Mouse (Mus musculus): Measurements from ENCODE around the gene Gar1.

The Gar1 gene

GRCm38 (mm10) chr3:129824891-129825290, 6.3 kb downstream of the Gar1 start:
- TF ChIP-seq GATA4 (IDR thresholded peaks at IDR 0.05; ENCODE audit: insufficient replicate concordance, low read length), result no peak

- no peak for TF ChIP-seq GATA4 (IDR thresholded peaks at IDR 0.05; ENCODE audit: insufficient replicate concordance, low read length)
Observed at GRCm38 (mm10) chr3:129824146-129824545, 7.0 kb downstream of the Gar1 start.

- no peak for TF ChIP-seq GATA4 (IDR thresholded peaks at IDR 0.05; ENCODE audit: insufficient replicate concordance, low read length)
Observed at GRCm38 (mm10) chr3:129823293-129823692, 7.9 kb downstream of the Gar1 start.

GRCm38 (mm10) chr3:129822206-129822775, 8.9 kb downstream of the Gar1 start, which contains the start of gene Rrh:
Gene Rrh, minus strand, starts transcription at chr3:129822587.
- TF ChIP-seq GATA4 (IDR thresholded peaks at IDR 0.05; ENCODE audit: insufficient replicate concordance, low read length), result no peak

- TF ChIP-seq GATA4 (IDR thresholded peaks at IDR 0.05; ENCODE audit: insufficient replicate concordance, low read length), result no peak
Observed at GRCm38 (mm10) chr3:129821736-129822135, 9.5 kb downstream of the Gar1 start.

GRCm38 (mm10) chr3:129820847-129821246, 10.3 kb downstream of the Gar1 start:
- TF ChIP-seq GATA4 (IDR thresholded peaks at IDR 0.05; ENCODE audit: insufficient replicate concordance, low read length), result no peak

- no peak for TF ChIP-seq GATA4 (IDR thresholded peaks at IDR 0.05; ENCODE audit: insufficient replicate concordance, low read length)
Observed at GRCm38 (mm10) chr3:129803765-129804164, 27.4 kb downstream of the Gar1 start, which contains the start of gene Lrit3. Gene Lrit3, minus strand, starts transcription at chr3:129804030.

- TF ChIP-seq GATA4 (IDR thresholded peaks at IDR 0.05; ENCODE audit: insufficient replicate concordance, low read length), result no peak
Observed at GRCm38 (mm10) chr3:129799011-129799410, 32.2 kb downstream of the Gar1 start.

GRCm38 (mm10) chr3:129798551-129798950, 32.6 kb downstream of the Gar1 start:
- TF ChIP-seq GATA4 (IDR thresholded peaks at IDR 0.05; ENCODE audit: insufficient replicate concordance, low read length), result no peak

- no peak for TF ChIP-seq GATA4 (IDR thresholded peaks at IDR 0.05; ENCODE audit: insufficient replicate concordance, low read length)
Observed at GRCm38 (mm10) chr3:129797341-129797740, 33.9 kb downstream of the Gar1 start.

- TF ChIP-seq GATA4 (IDR thresholded peaks at IDR 0.05; ENCODE audit: insufficient replicate concordance, low read length), result no peak
Observed at GRCm38 (mm10) chr3:129793801-129794200, 37.4 kb downstream of the Gar1 start.

GRCm38 (mm10) chr3:129782746-129783145, 48.5 kb downstream of the Gar1 start:
- no peak for TF ChIP-seq GATA4 (IDR thresholded peaks at IDR 0.05; ENCODE audit: insufficient replicate concordance, low read length)

GRCm38 (mm10) chr3:129781435-129781834, 49.8 kb downstream of the Gar1 start:
- no peak for TF ChIP-seq GATA4 (IDR thresholded peaks at IDR 0.05; ENCODE audit: insufficient replicate concordance, low read length)
